Comparison of ENCODE assay signal across 14 mouse cellular contexts in the genomic region with DNA sequence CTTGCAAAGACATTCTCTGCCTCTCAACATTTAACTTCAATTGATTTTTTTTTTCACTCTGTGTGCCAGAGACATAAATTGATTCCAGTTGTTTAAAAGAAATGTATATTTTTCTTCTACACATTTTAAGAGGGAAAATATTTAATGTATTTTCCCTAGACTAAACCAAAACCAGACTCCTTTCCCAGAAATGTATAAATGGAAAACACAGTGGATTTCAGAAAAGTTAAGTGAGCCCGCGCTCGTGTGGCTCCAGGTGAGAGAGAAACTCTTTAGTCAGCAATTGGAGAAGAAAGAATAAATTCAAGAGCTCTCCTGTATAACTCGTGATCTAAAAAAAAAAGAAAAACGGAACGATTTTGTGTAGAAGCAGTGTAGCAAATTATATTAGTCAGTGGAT.
DNase-seq lines count a peak whose midpoint lies in the region; ATAC-seq and TF ChIP-seq lines count a peak whose summit lies in the region.
"Had no signal": no experiment of that assay in that cellular context is flagged by ENCODE, and none has a peak within 500 bp of the region (broad histone marks: within the 10 kb centered on the region; RNA-seq: fewer than 3 reads in every experiment).

No protein-coding gene starts in this region.

- H3K27ac ChIP-seq in heart, embryonic 15.5 days, result peak overlapping the region; percentile 93
- H3K27ac ChIP-seq in lung, embryonic 16.5 days (ENCODE audit: low read length), result peak overlapping the region; percentile 87
- peak overlapping the region; percentile 86 for H3K27ac ChIP-seq in embryonic fibroblast, embryonic 13.5 days (ENCODE audit: insufficient read depth, low read length)
- H3K27ac ChIP-seq in stomach, embryonic 15.5 days, result peak overlapping the region; percentile 59; the same call in 1 of the 2 replicates

- 63% methylated on average over 6 of the region's 6 CpGs for WGBS in heart, embryonic 15.5 days
- WGBS in lung, embryonic 16.5 days, result 31% methylated on average over 6 of the region's 6 CpGs
- WGBS in stomach, embryonic 15.5 days, result 40% methylated on average over 6 of the region's 6 CpGs

- no peak for DNase-seq in heart, postnatal 4 days
- no peak for DNase-seq in lung, postnatal 14 days
- no peak for DNase-seq in left cerebral cortex, adult 8-10 months (ENCODE audit: low spot score in 2 of 2)
- DNase-seq in cerebellum, postnatal 25 days, result no peak
- DNase-seq: cerebellum, adult 9-10 months; thymus, postnatal 36 days had no signal

- peaks cover 49% of the 10 kb centered on the region for H3K4me1 ChIP-seq in heart, embryonic 15.5 days (replicated peaks)
- H3K4me1 ChIP-seq in lung, embryonic 16.5 days (replicated peaks; ENCODE audit: control insufficient read depth, insufficient read depth, low read length), result peaks cover 43% of the 10 kb centered on the region
- peaks cover 24% of the 10 kb centered on the region for H3K4me1 ChIP-seq in embryonic fibroblast, embryonic 13.5 days (ENCODE audit: control insufficient read depth, insufficient read depth, low read length)
- peaks cover 32% of the 10 kb centered on the region for H3K4me1 ChIP-seq in stomach, embryonic 15.5 days

- ATAC-seq in heart, embryonic 15.5 days (replicated peaks; ENCODE audit: insufficient number of reproducible peaks, insufficient read depth, low FRiP score, low read depth), result no peak
- no peak for ATAC-seq in lung, embryonic 16.5 days (ENCODE audit: low read depth)
- ATAC-seq in stomach, embryonic 15.5 days (ENCODE audit: insufficient read depth, low FRiP score, low read depth), result no peak
- ATAC-seq: CD4-positive, CD25-positive, alpha-beta regulatory T cell, adult 4 months had no signal

- no peak overlapping the region for H3K4me3 ChIP-seq in heart, embryonic 15.5 days
- H3K4me3 ChIP-seq in lung, embryonic 16.5 days (ENCODE audit: low read length), result no peak overlapping the region
- no peak overlapping the region for H3K4me3 ChIP-seq in embryonic fibroblast, embryonic 13.5 days (ENCODE audit: insufficient read depth, low read length)
- no peak overlapping the region for H3K4me3 ChIP-seq in stomach, embryonic 15.5 days (replicated peaks)
- H3K4me3 ChIP-seq: liver, embryonic 12.5 days; midbrain, embryonic 12.5 days; neural tube, embryonic 15.5 days had no signal

- no peak for TF ChIP-seq CTCF in embryonic fibroblast, embryonic 13.5 days (IDR thresholded peaks at IDR 0.05; ENCODE audit: borderline replicate concordance, insufficient read depth, low read length)

- TF ChIP-seq POLR2A in embryonic fibroblast, embryonic 13.5 days (IDR thresholded peaks at IDR 0.05; ENCODE audit: low read depth, low read length), result no peak

- no peaks in the 10 kb centered on the region for H3K9me3 ChIP-seq in heart, embryonic 15.5 days (replicated peaks)
- no peaks in the 10 kb centered on the region for H3K9me3 ChIP-seq in lung, embryonic 16.5 days (ENCODE audit: control insufficient read depth, low read length)
- H3K9me3 ChIP-seq in stomach, embryonic 15.5 days, result no peaks in the 10 kb centered on the region
- H3K9me3 ChIP-seq: liver, embryonic 12.5 days; midbrain, embryonic 12.5 days; neural tube, embryonic 15.5 days had no signal

- H3K27me3 ChIP-seq in heart, embryonic 15.5 days, result no peaks in the 10 kb centered on the region
- H3K27me3 ChIP-seq in lung, embryonic 16.5 days (ENCODE audit: control insufficient read depth, insufficient read depth, low read depth, low read length), result no peaks in the 10 kb centered on the region
- H3K27me3 ChIP-seq in stomach, embryonic 15.5 days (replicated peaks), result no peaks in the 10 kb centered on the region
- H3K27me3 ChIP-seq: liver, embryonic 12.5 days; neural tube, embryonic 15.5 days had no signal

- no peak overlapping the region for H3K4me2 ChIP-seq in heart, embryonic 15.5 days
- peak overlapping the region; percentile 38; the same call in 1 of the 2 replicates for H3K4me2 ChIP-seq in lung, embryonic 16.5 days (ENCODE audit: low read depth, low read length)
- no peak overlapping the region for H3K4me2 ChIP-seq in stomach, embryonic 15.5 days

- H3K9ac ChIP-seq in heart, embryonic 15.5 days, result no peak overlapping the region
- H3K9ac ChIP-seq in lung, embryonic 16.5 days (ENCODE audit: low read length), result no peak overlapping the region
- no peak overlapping the region for H3K9ac ChIP-seq in stomach, embryonic 15.5 days
- H3K9ac ChIP-seq: liver, embryonic 12.5 days; midbrain, embryonic 12.5 days; neural tube, embryonic 15.5 days had no signal

- H3K36me3 ChIP-seq in heart, embryonic 15.5 days, result no peaks in the 10 kb centered on the region
- H3K36me3 ChIP-seq in lung, embryonic 16.5 days (ENCODE audit: control insufficient read depth, insufficient read depth, low read length), result 0 out of 2 replicates have a peak, but pooled peaks cover 3% of the 10 kb centered on the region
- H3K36me3 ChIP-seq in stomach, embryonic 15.5 days, result peaks cover 3% of the 10 kb centered on the region; the same call in 1 of the 2 replicates
- H3K36me3 ChIP-seq: midbrain, embryonic 12.5 days; neural tube, embryonic 15.5 days had no signal
